Mouse (Mus musculus): Measurements from ENCODE around the gene Cwc15. TPM values are rescaled to one million over a fixed set of nuclear protein-coding genes. Genes with fewer than 3 reads are reported as not detected.

The Cwc15 gene
- polyA plus RNA-seq, 1 experiment = 85.2 TPM

DNA sequence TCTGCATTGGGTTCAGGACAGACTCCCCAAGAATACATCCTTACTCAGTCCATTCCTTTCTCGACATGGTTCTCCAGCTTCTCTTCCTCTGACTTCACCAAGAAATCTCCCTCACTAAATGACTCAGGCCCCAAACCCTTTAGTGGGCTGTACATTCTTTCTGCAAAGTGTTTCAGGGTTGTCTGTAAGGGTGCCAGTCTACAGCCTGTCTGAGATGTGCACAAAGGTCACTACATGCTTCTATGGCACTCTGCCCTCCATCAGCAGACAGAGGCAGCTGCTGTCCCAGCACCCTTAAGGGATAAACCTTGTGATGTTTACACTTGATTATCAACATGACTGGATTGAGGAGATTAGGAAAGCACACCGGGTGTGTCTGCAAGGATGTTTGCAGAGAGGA lies 21.3 kb downstream of the Cwc15 start:
- H3K27me3 ChIP-seq (ENCODE audit: control insufficient read depth, insufficient read depth, insufficient read length) = no peaks in the 10 kb centered on the region
- no peak overlapping the region for H3ac ChIP-seq (ENCODE audit: control insufficient read depth, insufficient read length, low read depth)
- H3K79me3 ChIP-seq (ENCODE audit: low read depth) = no peaks in the 10 kb centered on the region
- H3K4me3 ChIP-seq (ENCODE audit: insufficient read depth, poor library complexity, severe bottlenecking) = no peak overlapping the region
- no peaks in the 10 kb centered on the region for H3K79me2 ChIP-seq (ENCODE audit: control insufficient read depth, insufficient read depth)
- no peaks in the 10 kb centered on the region for H3K36me3 ChIP-seq (ENCODE audit: control insufficient read depth, insufficient read depth)
- no peak for TF ChIP-seq CTCF (IDR thresholded peaks at IDR 0.05; ENCODE audit: control insufficient read depth, insufficient read depth, insufficient read length)
- no peak for TF ChIP-seq CEBPB (IDR thresholded peaks at IDR 0.05; ENCODE audit: low read depth)
- no peak for TF ChIP-seq MYOG (IDR thresholded peaks at IDR 0.05; ENCODE audit: control insufficient read depth, extremely low read depth, insufficient read length)
- TF ChIP-seq MYOD1 (IDR thresholded peaks at IDR 0.05; ENCODE audit: control insufficient read depth, insufficient read length, low read depth) = peak; percentile 33
- no peak for TF ChIP-seq USF1 (IDR thresholded peaks at IDR 0.05; ENCODE audit: low read depth)
- no peak for TF ChIP-seq FOSL1 (IDR thresholded peaks at IDR 0.05; ENCODE audit: insufficient read depth, low read length, poor library complexity, severe bottlenecking)
- no peak for TF ChIP-seq MAX (IDR thresholded peaks at IDR 0.05)

DNA sequence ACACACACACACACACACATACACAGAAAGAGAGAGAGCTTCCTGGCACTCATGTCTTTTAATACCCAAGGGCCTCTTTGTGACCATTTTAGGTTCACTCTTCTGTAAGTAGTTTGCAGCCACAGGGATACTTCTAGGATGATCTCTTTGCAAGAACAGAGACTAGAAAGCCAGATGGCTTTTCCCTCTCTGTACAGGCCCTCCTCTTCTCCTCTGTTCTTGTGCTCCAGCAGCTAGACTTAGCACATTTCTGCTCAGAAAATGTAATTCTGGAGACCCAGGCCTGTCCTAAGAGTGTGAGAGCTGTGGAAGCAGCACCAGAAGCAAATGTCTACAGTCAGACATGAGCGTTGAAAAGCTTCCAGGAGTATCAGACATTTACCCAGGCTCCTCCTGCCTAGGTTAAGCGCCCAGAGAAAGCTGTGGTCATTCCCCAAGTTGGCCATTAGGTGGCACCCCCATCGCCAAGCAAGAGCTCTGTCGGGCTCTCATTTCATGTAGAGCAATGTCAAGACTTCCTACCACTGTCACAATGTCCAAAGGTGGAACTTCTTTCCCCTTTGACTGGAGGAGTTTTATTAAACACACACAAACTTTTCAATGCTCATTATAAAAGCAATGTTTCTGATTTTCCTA lies 23.1 kb downstream of the Cwc15 start:
- H3K27me3 ChIP-seq (ENCODE audit: control insufficient read depth, insufficient read depth, insufficient read length) = no peaks in the 10 kb centered on the region
- no peaks in the 10 kb centered on the region for H3K79me2 ChIP-seq (ENCODE audit: control insufficient read depth, insufficient read depth)
- no peaks in the 10 kb centered on the region for H3K36me3 ChIP-seq (ENCODE audit: control insufficient read depth, insufficient read depth)
- peak; percentile 27 for TF ChIP-seq CTCF (IDR thresholded peaks at IDR 0.05; ENCODE audit: control insufficient read depth, insufficient read depth, insufficient read length)
- no peak for TF ChIP-seq MYOD1 (IDR thresholded peaks at IDR 0.05; ENCODE audit: control insufficient read depth, insufficient read length, low read depth)
- H3K4me3 ChIP-seq (ENCODE audit: insufficient read depth, poor library complexity, severe bottlenecking) = no peak overlapping the region
- no peaks in the 10 kb centered on the region for H3K79me3 ChIP-seq (ENCODE audit: low read depth)
- H3ac ChIP-seq (ENCODE audit: control insufficient read depth, insufficient read length, low read depth) = no peak overlapping the region

DNA sequence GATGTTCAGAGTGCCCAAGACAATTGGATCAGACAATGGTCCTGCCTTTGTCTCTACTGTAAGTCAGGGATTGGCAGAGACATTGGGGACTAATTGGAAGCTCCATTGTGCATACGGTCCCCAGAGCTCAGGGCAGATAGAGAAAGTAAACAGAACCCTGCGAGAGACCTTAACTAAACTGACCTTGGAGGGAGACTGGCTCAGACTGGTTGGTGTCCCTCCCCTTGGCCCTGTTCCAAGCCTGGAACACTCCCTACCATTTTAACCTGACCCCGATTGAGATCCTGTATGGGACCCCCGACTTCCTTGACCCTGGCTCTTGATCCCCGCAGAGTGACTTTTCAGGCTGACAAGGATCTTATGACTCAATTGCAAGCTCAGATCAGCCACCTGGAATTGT lies 29.6 kb downstream of the Cwc15 start:
- Histone ChIP-seq H3ac (ENCODE audit: control insufficient read depth, insufficient read length, low read depth) (no peak overlapping the region), H3K79me2 (ENCODE audit: control insufficient read depth, insufficient read depth) (no peaks in the 10 kb centered on the region), H3K79me3 (ENCODE audit: low read depth) (no peaks in the 10 kb centered on the region), H3K36me3 (ENCODE audit: control insufficient read depth, insufficient read depth) (no peaks in the 10 kb centered on the region), H3K27me3 (ENCODE audit: control insufficient read depth, insufficient read depth, insufficient read length) (no peaks in the 10 kb centered on the region), H3K4me3 (ENCODE audit: insufficient read depth, poor library complexity, severe bottlenecking) (no peak overlapping the region)
- TF ChIP-seq FOSL1 (IDR thresholded peaks at IDR 0.05; ENCODE audit: insufficient read depth, low read length, poor library complexity, severe bottlenecking) (no peak), CTCF (IDR thresholded peaks at IDR 0.05; ENCODE audit: control insufficient read depth, insufficient read depth, insufficient read length) (no peak), MYOD1 (IDR thresholded peaks at IDR 0.05; ENCODE audit: control insufficient read depth, insufficient read length, low read depth) (no peak), MYOG (IDR thresholded peaks at IDR 0.05; ENCODE audit: control insufficient read depth, extremely low read depth, insufficient read length) (no peak), CEBPB (IDR thresholded peaks at IDR 0.05; ENCODE audit: low read depth) (no peak), MAX (IDR thresholded peaks at IDR 0.05) (no peak)

DNA sequence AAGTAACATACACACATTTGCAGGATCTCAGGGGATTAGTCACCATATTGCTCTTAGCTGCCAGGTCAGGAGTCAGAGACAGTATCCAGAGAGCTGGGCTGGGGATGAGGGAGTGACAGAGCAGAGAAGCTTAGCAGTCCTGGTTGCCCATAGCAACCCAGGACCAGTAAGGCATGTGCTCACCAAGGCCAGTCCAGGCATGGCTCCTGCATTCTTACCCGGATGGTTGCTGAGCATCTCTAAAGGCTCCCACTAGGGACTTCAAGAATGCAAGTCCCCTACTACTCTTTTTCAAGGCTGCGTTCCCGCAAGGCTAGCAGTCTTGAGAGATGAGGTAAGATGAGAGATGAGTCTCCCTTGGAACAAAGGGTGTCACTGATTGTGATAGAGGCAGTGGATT lies 31.9 kb downstream of the Cwc15 start:
- Histone ChIP-seq H3ac (ENCODE audit: control insufficient read depth, insufficient read length, low read depth) (no peak overlapping the region), H3K4me3 (ENCODE audit: insufficient read depth, poor library complexity, severe bottlenecking) (no peak overlapping the region), H3K79me2 (ENCODE audit: control insufficient read depth, insufficient read depth) (no peaks in the 10 kb centered on the region), H3K79me3 (ENCODE audit: low read depth) (no peaks in the 10 kb centered on the region), H3K27me3 (ENCODE audit: control insufficient read depth, insufficient read depth, insufficient read length) (no peaks in the 10 kb centered on the region), H3K36me3 (ENCODE audit: control insufficient read depth, insufficient read depth) (no peaks in the 10 kb centered on the region)
- TF ChIP-seq MAX (IDR thresholded peaks at IDR 0.05) (no peak), USF1 (IDR thresholded peaks at IDR 0.05; ENCODE audit: low read depth) (no peak), MYOD1 (IDR thresholded peaks at IDR 0.05; ENCODE audit: control insufficient read depth, insufficient read length, low read depth) (no peak), MYOG (IDR thresholded peaks at IDR 0.05; ENCODE audit: control insufficient read depth, extremely low read depth, insufficient read length) (no peak), CEBPB (IDR thresholded peaks at IDR 0.05; ENCODE audit: low read depth) (no peak), CTCF (IDR thresholded peaks at IDR 0.05; ENCODE audit: control insufficient read depth, insufficient read depth, insufficient read length) (no peak), FOSL1 (IDR thresholded peaks at IDR 0.05; ENCODE audit: insufficient read depth, low read length, poor library complexity, severe bottlenecking) (no peak)

DNA sequence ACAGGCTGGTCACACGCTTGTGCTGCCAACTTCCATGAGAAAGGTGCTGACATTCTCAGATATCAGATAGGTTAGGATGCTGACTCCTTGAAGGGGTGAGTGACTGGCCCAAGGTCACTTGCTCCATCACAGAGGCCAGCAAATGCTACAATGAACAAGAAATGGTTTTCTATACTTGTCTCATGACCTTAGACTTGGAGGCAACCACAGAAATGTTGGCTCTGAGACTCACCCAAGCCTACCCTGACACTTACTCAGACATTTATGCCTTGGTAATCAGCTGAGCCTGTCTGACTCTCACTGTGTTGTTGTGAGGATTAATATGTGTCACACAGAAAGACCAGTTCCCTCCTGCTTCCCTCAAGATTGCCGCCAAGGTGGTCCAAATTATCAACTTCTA lies 33.2 kb downstream of the Cwc15 start:
- H3K27me3 ChIP-seq (ENCODE audit: control insufficient read depth, insufficient read depth, insufficient read length) = no peaks in the 10 kb centered on the region
- TF ChIP-seq USF1 (IDR thresholded peaks at IDR 0.05; ENCODE audit: low read depth) = no peak
- TF ChIP-seq MYOD1 (IDR thresholded peaks at IDR 0.05; ENCODE audit: control insufficient read depth, insufficient read length, low read depth) = no peak
- no peak for TF ChIP-seq FOSL1 (IDR thresholded peaks at IDR 0.05; ENCODE audit: insufficient read depth, low read length, poor library complexity, severe bottlenecking)
- no peak for TF ChIP-seq CEBPB (IDR thresholded peaks at IDR 0.05; ENCODE audit: low read depth)
- TF ChIP-seq MAX (IDR thresholded peaks at IDR 0.05) = no peak
- TF ChIP-seq MYOG (IDR thresholded peaks at IDR 0.05; ENCODE audit: control insufficient read depth, extremely low read depth, insufficient read length) = no peak
- no peak for TF ChIP-seq CTCF (IDR thresholded peaks at IDR 0.05; ENCODE audit: control insufficient read depth, insufficient read depth, insufficient read length)
- H3K79me3 ChIP-seq (ENCODE audit: low read depth) = no peaks in the 10 kb centered on the region
- H3ac ChIP-seq (ENCODE audit: control insufficient read depth, insufficient read length, low read depth) = no peak overlapping the region
- no peak overlapping the region for H3K4me3 ChIP-seq (ENCODE audit: insufficient read depth, poor library complexity, severe bottlenecking)
- no peaks in the 10 kb centered on the region for H3K36me3 ChIP-seq (ENCODE audit: control insufficient read depth, insufficient read depth)
- H3K79me2 ChIP-seq (ENCODE audit: control insufficient read depth, insufficient read depth) = no peaks in the 10 kb centered on the region
